Mouse (Mus musculus): ENCODE data around the gene H2-Q1. TPM values are rescaled to one million over a fixed set of nuclear protein-coding genes. Genes with fewer than 3 reads are reported as not detected.
A peak's percentile ranks its signal among the peaks of the same experiment; 100 is the strongest.
"Not testable (repeated sequence)": the region's sequence is repeated elsewhere in the genome, so short reads cannot be mapped to it uniquely, and the experiment has no call there.

Gene H2-Q1
- not detected in 2 replicates for polyA plus RNA-seq (2016; fragmentation: Nextera tagmentation; extraction: Ambion mirVana)

GRCm38 (mm10) chr17:35320327-35321081 lies at the start of gene H2-Q1:
TSS of gene H2-Q1 (plus strand) at chr17:35320405.
- H3K27me3 ChIP-seq (ENCODE audit: low read depth, poor library complexity, severe bottlenecking), result peaks cover 53% of the 10 kb centered on the region
- peak; percentile 26 for DNase-seq (ENCODE audit: low spot score)
- H3K27ac ChIP-seq (replicated peaks), result no peak within 1 kb of the TSS
- WGBS, result 3% methylated on average over 55 of the region's 55 CpGs
- H3K4me1 ChIP-seq, result peaks cover 11% of the 10 kb centered on the region
- H3K4me3 ChIP-seq, result peak within 1 kb of the TSS; percentile 57
- no peaks in the 10 kb centered on the region for H3K9me3 ChIP-seq (replicated peaks)
- no peaks in the 10 kb centered on the region for H3K36me3 ChIP-seq

- DNase-seq (ENCODE audit: low spot score), result no peak
- no peaks in the 10 kb centered on the region for H3K9me3 ChIP-seq (replicated peaks)
- no peaks in the 10 kb centered on the region for H3K36me3 ChIP-seq
- no peak overlapping the region for H3K27ac ChIP-seq (replicated peaks)
- H3K4me3 ChIP-seq, result no peak overlapping the region
- peaks cover 7% of the 10 kb centered on the region; the same call in 1 of the 2 replicates for H3K4me1 ChIP-seq
- H3K27me3 ChIP-seq (ENCODE audit: low read depth, poor library complexity, severe bottlenecking), result peaks cover 23% of the 10 kb centered on the region
- 66% methylated on average over 3 of the region's 3 CpGs for WGBS
These were observed 48.0 kb upstream of the H2-Q1 start for GRCm38 (mm10) chr17:35272249-35272648.

DNA sequence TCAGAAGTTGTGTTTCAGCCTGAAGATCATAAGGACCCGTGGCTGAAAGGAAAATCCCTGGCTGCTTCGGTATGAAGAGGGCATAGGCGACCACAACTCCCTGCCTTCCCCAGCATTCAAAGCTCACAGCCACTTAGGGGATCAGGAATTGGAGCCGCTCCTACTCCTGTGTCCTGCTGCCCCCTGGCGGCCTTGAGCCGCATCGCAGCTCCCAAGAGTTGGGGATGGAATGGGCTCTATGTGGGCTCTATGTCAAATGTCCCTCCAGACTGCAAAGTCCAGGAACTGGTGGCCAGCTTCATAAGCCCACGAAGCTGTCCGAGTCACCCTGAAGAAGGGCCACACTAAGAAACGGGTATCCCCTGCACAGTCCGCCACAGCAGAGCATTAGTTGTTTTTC lies 45.4 kb upstream of the H2-Q1 start:
- no peaks in the 10 kb centered on the region for H3K36me3 ChIP-seq
- H3K9me3 ChIP-seq (replicated peaks), result no peaks in the 10 kb centered on the region
- DNase-seq (ENCODE audit: low spot score), result peak; percentile 82
- H3K4me3 ChIP-seq, result no peak overlapping the region
- H3K4me1 ChIP-seq, result peaks cover 7% of the 10 kb centered on the region; the same call in 1 of the 2 replicates
- no peak overlapping the region for H3K27ac ChIP-seq (replicated peaks)
- WGBS, result 7% methylated on average over 11 of the region's 11 CpGs
- peaks cover 26% of the 10 kb centered on the region for H3K27me3 ChIP-seq (ENCODE audit: low read depth, poor library complexity, severe bottlenecking)

- no peak overlapping the region for H3K4me3 ChIP-seq
- WGBS, result 27% methylated on average over 13 of the region's 13 CpGs
- peaks cover 26% of the 10 kb centered on the region for H3K27me3 ChIP-seq (ENCODE audit: low read depth, poor library complexity, severe bottlenecking)
- no peak for DNase-seq (ENCODE audit: low spot score)
- H3K4me1 ChIP-seq, result peaks cover 7% of the 10 kb centered on the region; the same call in 1 of the 2 replicates
- H3K27ac ChIP-seq (replicated peaks), result no peak overlapping the region
- H3K9me3 ChIP-seq (replicated peaks), result no peaks in the 10 kb centered on the region
- no peaks in the 10 kb centered on the region for H3K36me3 ChIP-seq
These were observed 43.8 kb upstream of the H2-Q1 start for GRCm38 (mm10) chr17:35276304-35276864.

DNA sequence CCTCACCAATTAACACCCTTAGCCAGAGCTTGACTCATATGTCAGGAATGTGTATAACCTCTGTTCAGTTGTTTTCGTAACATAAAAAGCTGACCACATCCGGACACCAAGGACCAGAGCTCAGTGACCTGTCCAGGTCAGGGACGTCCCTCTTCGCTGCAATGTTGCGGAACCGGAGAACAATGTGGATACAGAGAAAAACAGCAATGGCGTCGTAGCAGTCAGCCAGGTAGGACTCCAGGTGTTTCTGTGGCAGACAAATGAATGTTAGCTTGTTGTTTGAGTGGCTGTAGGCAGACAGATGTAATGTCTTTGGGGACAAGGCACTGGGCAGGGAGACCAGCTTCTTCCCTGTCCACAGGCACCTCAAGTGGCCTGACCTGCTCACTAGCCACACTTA lies 42.2 kb upstream of the H2-Q1 start:
- Histone ChIP-seq H3K36me3 (no peaks in the 10 kb centered on the region), H3K9me3 (replicated peaks) (no peaks in the 10 kb centered on the region)
- WGBS, result 90% methylated on average over 8 of the region's 8 CpGs

GRCm38 (mm10) chr17:35278957-35279688 lies 41.1 kb upstream of the H2-Q1 start:
- Histone ChIP-seq H3K27me3 (ENCODE audit: low read depth, poor library complexity, severe bottlenecking) (peaks cover 26% of the 10 kb centered on the region), H3K27ac (replicated peaks) (no peak overlapping the region), H3K9me3 (replicated peaks) (no peaks in the 10 kb centered on the region), H3K4me1 (peaks cover 7% of the 10 kb centered on the region; the same call in 1 of the 2 replicates), H3K36me3 (no peaks in the 10 kb centered on the region), H3K4me3 (no peak overlapping the region)
- WGBS, result 89% methylated on average over 13 of the region's 13 CpGs
- no peak for DNase-seq (ENCODE audit: low spot score)

More for the DNA sequence above, 42.2 kb upstream of the H2-Q1 start:
- no peak overlapping the region for H3K27ac ChIP-seq (replicated peaks)
- DNase-seq (ENCODE audit: low spot score), result no peak
- peaks cover 26% of the 10 kb centered on the region for H3K27me3 ChIP-seq (ENCODE audit: low read depth, poor library complexity, severe bottlenecking)
- peaks cover 7% of the 10 kb centered on the region; the same call in 1 of the 2 replicates for H3K4me1 ChIP-seq
- H3K4me3 ChIP-seq, result no peak overlapping the region

DNA sequence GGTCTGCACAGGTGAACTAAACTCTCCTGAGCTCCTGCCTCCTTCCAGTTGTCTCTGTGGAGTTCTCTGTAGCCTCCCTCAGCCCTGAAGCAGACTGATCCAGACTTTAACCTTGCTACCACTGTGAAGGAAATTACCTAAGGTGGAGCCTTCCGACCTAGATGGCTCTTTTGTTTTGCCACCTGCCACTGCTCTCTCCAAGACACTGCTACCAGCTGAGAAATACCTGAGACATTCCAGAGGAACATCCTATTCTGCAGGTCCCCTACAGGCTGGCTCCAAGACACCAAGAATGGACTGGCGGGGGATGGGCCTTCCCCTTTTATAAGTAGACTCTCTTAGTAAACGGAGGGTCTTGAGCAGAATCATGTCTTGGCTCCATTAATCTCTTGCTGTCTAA lies 39.9 kb upstream of the H2-Q1 start:
- H3K27ac ChIP-seq (replicated peaks), result no peak overlapping the region
- H3K9me3 ChIP-seq (replicated peaks), result no peaks in the 10 kb centered on the region
- H3K4me3 ChIP-seq, result no peak overlapping the region
- peaks cover 23% of the 10 kb centered on the region for H3K27me3 ChIP-seq (ENCODE audit: low read depth, poor library complexity, severe bottlenecking)
- H3K4me1 ChIP-seq, result peaks cover 4% of the 10 kb centered on the region; the same call in 1 of the 2 replicates
- WGBS, result 78% methylated on average over 3 of the region's 3 CpGs
- no peaks in the 10 kb centered on the region for H3K36me3 ChIP-seq
- no peak for DNase-seq (ENCODE audit: low spot score)

GRCm38 (mm10) chr17:35285431-35285830 lies 34.8 kb upstream of the H2-Q1 start:
- no peak for DNase-seq (ENCODE audit: low spot score)
- Histone ChIP-seq H3K4me3 (no peak overlapping the region), H3K27me3 (ENCODE audit: low read depth, poor library complexity, severe bottlenecking) (no peaks in the 10 kb centered on the region), H3K36me3 (no peaks in the 10 kb centered on the region), H3K27ac (replicated peaks) (no peak overlapping the region), H3K9me3 (replicated peaks) (no peaks in the 10 kb centered on the region), H3K4me1 (peaks cover under 1% of the 10 kb centered on the region; the same call in 1 of the 2 replicates)

GRCm38 (mm10) chr17:35295796-35296195 lies 24.4 kb upstream of the H2-Q1 start:
- not testable (repeated sequence) for H3K4me1 ChIP-seq; H3K36me3 ChIP-seq; H3K9me3 ChIP-seq (replicated peaks); H3K4me3 ChIP-seq; H3K27me3 ChIP-seq (ENCODE audit: low read depth, poor library complexity, severe bottlenecking); H3K27ac ChIP-seq (replicated peaks)
- peak; percentile 45 for DNase-seq (ENCODE audit: low spot score)
- 9% methylated on average over 5 of the region's 5 CpGs for WGBS

DNA sequence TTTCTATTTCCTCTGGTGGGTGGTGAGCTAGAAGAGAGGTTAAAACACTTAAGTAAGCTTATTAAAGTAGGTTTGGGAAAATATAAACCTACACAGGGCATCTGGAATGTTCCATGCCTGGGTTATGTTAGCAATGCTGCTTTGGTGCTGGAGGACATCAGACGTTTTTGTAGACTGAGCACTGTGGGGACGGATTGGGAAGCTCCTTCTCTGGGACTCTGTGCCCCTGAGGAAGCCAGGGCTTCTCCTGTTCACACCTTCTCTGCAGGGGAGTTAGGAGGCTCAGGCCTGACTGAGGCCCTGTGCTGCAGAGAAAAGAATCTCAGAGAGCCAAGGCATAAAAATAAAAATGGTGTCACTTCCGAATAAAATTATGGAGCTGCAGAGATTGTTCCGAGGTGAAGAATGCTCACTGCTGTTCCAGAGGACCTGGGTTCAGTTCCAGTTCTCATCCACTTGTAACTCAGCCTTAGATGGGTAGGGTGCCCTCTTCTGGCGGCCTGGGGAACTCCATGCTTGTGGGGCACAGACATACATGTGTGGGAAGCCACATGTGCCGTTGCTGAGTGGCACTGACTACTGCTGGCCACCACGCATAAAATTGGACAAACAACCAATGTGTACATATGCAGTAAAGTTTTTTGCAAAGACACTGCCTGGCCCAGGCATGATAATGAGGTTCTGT lies 19.8 kb upstream of the H2-Q1 start:
- WGBS, result 85% methylated on average over 7 of the region's 7 CpGs
- H3K4me1 ChIP-seq; H3K27me3 ChIP-seq (ENCODE audit: low read depth, poor library complexity, severe bottlenecking); H3K27ac ChIP-seq (replicated peaks); DNase-seq (ENCODE audit: low spot score); H3K9me3 ChIP-seq (replicated peaks); H3K4me3 ChIP-seq; H3K36me3 ChIP-seq: not testable (repeated sequence)

- no peaks in the 10 kb centered on the region for H3K4me1 ChIP-seq
- H3K4me3 ChIP-seq, result 0 out of 2 replicates have a peak overlapping the region, but pooled peaks have one; percentile 6
- peaks cover 2% of the 10 kb centered on the region; the same call in 1 of the 2 replicates for H3K9me3 ChIP-seq (replicated peaks)
- peak; percentile 76 for DNase-seq (ENCODE audit: low spot score)
- WGBS, result 25% methylated on average over 13 of the region's 13 CpGs
- H3K27me3 ChIP-seq (ENCODE audit: low read depth, poor library complexity, severe bottlenecking), result no peaks in the 10 kb centered on the region; the same call in 1 of the 2 replicates
- no peak overlapping the region for H3K27ac ChIP-seq (replicated peaks)
- no peaks in the 10 kb centered on the region for H3K36me3 ChIP-seq
These were observed 18.5 kb upstream of the H2-Q1 start for GRCm38 (mm10) chr17:35301645-35302258.

GRCm38 (mm10) chr17:35303271-35303670 lies 16.9 kb upstream of the H2-Q1 start:
- DNase-seq (ENCODE audit: low spot score), result no peak
- H3K4me1 ChIP-seq, result no peaks in the 10 kb centered on the region
- H3K27me3 ChIP-seq (ENCODE audit: low read depth, poor library complexity, severe bottlenecking), result no peaks in the 10 kb centered on the region; the same call in 1 of the 2 replicates
- H3K4me3 ChIP-seq, result no peak overlapping the region
- no peak overlapping the region for H3K27ac ChIP-seq (replicated peaks)
- WGBS, result 85% methylated on average over 2 of the region's 2 CpGs
- no peaks in the 10 kb centered on the region for H3K36me3 ChIP-seq
- peaks cover 2% of the 10 kb centered on the region; the same call in 1 of the 2 replicates for H3K9me3 ChIP-seq (replicated peaks)

All from midbrain, embryonic 10.5 days (tissue).